Mouse (Mus musculus) kidney, adult 9 months (tissue): ENCODE data around the gene Armc9.

Experiments used
- DNase-seq: peaks from one replicate; pipeline ENCODE4 v3.0.0; 2022

Armc9 gene

DNA sequence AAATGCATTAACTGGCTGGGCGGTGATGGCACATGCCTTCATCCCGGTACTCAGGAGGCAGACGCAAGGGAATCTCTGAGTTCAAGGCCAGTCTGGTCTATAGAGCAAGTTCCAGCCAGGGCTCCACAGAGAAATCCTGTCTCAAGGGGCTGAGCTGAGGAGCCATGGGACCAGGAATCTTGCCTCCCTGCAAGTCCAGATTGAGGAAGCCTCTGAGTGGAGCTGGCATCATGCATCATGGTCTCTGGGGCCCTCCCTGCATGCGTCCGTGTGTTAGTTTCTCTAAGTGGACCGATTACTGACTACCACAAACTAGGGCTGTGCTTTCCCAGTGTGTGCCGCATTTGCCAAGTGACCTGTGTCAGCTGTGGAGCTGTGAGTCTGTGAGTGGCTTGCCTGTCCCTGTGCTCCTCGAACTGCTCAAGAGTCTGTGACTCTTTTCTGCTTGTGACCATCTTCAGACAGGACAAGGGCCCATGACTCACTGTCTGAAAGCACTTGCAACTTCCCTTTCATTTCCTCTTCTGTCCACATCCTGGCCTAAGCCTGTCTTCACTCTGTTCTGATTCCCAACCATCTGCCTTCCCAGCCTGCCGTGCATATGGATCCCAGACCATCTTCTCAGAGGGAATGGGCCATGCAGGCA lies 74.7 kb downstream of the Armc9 start:
- DNase-seq: no peak

DNA sequence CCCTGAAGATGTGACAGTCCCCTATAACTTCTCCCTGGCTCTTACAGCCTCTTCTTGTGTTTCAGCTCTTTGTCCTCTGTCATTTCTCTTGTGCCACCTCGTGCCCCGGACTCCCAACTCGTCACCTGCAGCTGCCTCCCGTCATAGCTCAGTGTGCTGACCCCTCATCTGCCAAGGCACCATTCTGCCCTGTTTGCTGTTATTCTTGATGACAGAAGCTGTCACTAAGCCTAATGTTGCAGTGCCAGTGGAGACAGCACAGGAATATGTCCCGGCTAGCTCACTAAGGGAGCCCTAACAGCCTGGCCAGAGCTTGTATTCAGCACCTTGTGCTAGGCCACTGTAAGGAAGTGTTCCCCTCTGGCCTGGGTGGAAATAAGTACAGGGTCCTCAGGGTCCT lies 78.1 kb downstream of the Armc9 start:
- DNase-seq: no peak

DNA sequence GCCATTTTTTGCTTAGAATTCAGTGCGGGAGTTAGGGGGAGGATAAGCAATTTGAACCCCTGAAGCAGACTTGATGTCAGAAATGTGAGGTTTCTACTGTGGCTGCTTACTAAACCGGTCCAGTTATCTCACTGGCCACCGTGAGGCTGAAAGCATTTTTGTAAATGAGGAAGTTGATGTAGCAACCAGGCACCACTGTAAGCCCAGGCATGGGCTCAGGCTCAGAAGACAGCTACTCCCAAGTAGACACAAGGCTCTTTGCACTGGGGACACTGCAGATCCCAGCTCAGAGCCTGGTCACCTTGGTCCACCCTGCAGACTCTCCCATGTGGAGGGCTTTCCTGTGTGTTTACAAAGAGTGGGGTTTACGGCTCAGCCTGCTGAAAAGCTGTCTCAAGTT lies 79.2 kb downstream of the Armc9 start:
- DNase-seq: no peak

DNA sequence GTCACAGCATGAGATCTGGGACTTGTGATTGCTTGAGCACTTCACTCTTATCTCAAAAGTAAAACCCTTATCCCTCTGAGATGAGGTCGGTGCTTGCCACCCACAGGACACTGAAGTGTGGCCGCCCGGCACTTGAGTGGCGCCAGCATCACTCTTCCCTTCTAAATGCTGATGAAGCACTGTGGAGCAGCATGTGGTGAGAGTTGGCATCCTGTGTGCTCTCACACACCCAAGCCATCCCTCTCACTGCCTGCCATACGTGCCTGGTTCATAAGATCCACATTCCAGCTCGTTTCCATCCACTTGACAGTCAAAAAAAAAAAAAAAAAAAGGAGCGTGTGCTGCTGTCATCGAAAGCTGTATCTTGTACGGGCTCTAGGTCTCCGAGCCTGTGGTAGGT lies 80.5 kb downstream of the Armc9 start:
- no peak for DNase-seq

GRCm38 (mm10) chr1:86236442-86236841 lies 81.9 kb downstream of the Armc9 start:
- no peak for DNase-seq

DNA sequence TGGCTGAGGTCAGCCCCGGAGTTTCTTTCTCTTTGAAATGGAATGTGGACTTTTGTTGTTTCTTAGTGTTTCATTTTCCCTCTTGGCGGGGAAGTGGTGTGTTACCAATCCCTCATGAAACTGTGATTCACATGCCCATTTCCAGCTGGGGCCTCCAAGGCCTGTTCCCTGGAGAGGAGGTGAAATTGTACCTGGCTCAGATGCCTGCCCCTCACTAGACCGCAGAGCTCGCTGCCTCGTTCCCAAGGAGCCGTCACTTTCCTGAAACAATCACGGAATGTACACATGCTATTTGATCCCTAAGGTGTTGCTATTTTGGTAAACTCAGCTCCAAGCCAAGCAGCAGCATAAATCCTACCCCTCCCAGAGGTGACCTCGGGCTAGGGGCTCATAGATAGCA lies 84.4 kb downstream of the Armc9 start:
- DNase-seq: no peak

- DNase-seq: no peak
Measured at GRCm38 (mm10) chr1:86239871-86240270, 85.3 kb downstream of the Armc9 start.

DNA sequence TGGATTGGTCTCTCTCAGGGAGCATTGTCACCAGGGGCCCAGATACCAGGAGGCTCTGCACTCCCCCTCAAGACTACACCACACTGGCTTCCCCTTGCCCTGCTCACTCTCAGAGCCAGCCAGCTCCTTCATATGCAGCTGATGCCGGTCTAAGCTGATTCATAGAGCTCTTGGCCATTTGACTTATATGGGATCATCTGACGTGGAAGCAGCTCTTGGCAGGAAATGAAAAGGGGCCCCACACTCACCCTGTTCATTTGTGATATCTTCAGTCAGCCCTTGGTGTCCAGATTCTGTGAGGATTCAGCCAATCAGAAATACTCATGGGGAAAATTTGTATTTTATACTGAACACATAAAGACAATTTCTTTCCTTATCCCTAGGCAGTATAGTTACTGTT lies 86.4 kb downstream of the Armc9 start:
- no peak for DNase-seq

- DNase-seq: no peak
Measured at GRCm38 (mm10) chr1:86243490-86243889, 88.9 kb downstream of the Armc9 start.

- no peak for DNase-seq
Measured at GRCm38 (mm10) chr1:86245301-86246085, 90.9 kb downstream of the Armc9 start.

GRCm38 (mm10) chr1:86253410-86253809 lies 98.8 kb downstream of the Armc9 start:
- no peak for DNase-seq

GRCm38 (mm10) chr1:86256311-86256710 lies 101.7 kb downstream of the Armc9 start:
- DNase-seq: no peak

DNA sequence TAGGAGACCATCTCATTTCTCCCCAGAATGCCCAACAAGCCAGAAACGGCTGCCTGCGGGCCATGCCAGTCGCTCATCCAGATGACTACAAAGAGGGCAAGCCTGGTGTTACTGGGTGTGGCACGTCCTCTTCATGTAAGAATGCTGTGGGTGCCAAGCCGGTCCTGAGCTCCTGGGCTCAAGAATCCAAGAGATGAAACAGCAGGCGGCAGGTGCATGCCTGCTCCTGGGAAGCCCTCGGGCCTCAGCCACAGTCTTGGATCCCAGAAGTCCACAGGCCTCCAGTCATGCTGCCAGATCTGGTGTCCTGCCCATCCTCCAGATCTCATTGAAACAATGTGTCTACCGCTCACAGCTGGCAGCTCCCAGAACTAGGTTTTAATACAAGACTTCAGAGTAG lies 102.6 kb downstream of the Armc9 start:
- DNase-seq: no peak

- no peak for DNase-seq
Measured at GRCm38 (mm10) chr1:86258171-86258824, 103.7 kb downstream of the Armc9 start.

DNA sequence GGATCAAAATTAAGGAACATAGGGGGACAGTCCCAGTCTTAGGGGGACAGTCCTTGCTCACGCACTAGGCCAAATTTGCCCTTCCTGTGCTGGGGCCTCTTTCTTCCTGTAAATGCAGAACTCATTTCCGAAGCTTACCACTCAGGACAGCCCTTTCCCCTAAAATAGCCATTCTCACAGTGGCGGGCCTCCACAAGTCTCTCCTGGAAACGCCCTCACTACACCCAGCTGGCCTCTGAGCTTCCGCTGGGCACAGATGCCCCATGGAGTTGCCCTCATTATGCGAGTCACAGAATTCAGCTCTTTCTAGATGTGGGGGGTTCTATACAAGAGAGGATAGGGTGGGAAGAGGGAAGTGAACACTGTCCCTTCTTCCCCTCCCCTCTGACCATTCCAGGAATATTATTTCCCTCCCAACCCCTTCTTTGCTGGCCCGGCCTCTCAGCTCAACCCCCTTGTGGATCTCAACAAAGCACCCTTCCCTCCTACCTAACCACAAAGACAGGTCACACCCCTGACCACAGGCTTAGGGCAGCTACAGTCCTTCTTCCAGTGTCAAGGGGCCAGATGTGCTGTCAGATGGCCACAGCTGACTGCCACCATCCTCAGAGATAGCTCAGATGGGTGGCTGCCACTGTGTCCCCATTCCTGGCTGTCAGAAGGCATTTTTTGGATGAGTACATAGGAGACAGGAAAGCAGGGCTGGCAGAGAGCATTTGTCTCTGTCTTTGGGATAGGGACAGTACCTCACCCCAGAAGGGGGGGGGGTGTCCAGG lies 109.2 kb downstream of the Armc9 start:
- DNase-seq: no peak

DNA sequence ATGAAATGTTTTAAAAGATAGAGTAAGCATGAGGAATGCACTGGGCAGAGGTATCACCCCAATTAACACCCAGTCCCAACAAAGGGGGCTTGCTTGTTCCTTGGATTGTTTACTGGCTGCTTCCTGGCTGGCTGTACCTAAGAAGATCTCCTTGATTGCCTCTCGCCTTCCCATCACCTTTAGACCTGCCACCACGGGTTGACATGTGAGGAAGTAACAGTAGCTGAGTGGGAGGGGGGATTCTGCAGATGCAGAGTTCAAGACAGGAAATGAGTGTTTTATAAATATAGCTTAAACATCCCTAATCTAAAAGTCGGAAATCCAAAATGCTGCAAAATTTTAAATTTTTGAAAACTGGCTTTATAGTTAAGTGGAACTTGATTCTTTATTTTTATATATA lies 110.5 kb downstream of the Armc9 start:
- DNase-seq: no peak

DNA sequence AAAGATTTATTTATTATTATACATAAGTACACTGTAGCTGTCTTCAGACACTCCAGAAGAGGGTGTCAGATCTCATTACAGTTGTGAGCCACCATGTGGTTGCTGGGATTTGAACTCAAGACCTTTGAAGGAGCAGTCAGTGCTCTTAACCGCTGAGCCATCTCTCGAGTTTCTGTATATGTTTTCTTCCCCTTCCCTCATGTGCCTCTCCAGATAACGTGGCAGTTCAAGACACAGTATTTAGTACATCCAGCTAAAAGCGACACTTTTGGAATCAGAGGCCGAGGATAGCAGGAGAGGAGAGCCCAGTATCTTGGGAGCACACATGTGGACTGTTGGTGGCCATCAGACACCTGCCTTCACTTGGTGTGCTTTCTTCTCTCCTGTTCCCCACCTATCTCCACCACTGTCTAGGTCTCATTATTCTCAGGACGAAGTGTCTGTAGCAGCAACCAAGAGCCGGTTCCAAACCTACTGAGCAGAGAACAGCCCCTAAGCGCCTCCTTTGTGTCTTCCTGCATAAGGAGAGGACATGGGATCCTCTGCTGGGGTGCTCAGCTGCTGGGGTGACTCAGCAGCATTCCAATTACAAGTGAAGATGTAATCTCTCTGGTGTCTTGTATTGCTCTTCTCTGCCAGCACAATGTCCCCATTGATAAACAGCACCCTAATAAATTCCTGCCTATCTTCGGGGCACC lies 114.1 kb downstream of the Armc9 start:
- DNase-seq: no peak

GRCm38 (mm10) chr1:86269190-86269508 lies 114.6 kb downstream of the Armc9 start:
- no peak for DNase-seq

DNA sequence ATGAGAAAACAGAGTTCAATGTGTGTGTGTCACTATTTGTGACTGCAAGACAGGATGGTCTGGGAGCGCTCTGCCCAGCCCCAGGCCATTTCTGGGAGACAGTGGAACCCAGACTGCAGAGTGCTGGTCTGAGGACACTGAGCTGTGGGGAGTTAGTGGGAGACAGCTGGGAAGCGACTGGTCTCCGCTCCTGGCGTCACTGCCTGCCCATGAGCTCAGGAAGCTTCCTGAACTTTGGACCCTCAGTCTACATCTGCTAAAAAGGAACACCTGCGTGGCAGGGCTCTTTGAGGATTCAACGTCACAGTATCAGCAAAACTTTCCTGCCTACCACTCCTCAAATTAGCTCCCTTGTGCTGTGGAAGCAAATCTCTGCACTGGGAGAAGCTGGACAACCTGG lies 117.1 kb downstream of the Armc9 start:
- no peak for DNase-seq

GRCm38 (mm10) chr1:86277055-86277454 lies 122.5 kb downstream of the Armc9 start:
- no peak for DNase-seq

GRCm38 (mm10) chr1:86281781-86282536 lies 127.4 kb downstream of the Armc9 start:
- DNase-seq: peak; percentile 31

DNA sequence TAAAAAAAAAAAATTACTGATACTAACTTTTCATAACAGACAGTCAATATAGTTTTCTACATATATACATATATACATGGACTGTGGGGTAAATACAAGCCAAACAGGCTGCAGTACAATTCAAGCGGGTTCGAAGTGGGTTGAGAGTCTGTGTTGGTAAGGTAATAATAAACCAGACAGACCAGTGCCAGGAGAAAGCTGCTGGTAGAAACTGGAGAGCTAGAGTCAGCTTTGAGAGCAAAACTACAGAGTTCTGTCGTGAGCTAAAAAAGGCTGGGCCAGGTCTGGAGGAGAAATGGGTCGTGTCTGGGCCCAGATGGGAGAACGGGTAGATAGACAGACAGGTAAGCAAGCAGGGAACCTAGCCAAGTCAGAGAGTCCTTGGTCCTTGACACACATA lies 129.5 kb downstream of the Armc9 start:
- peak; percentile 53 for DNase-seq
